Mouse (Mus musculus) kidney, embryonic 16.5 days (tissue): ENCODE measurements around the gene Larp1. TPM values are rescaled to one million over a fixed set of nuclear protein-coding genes. Genes with fewer than 3 reads are reported as not detected.

Source experiments
- ATAC-seq: fragments of 200-750 bp; cut with Nextera tagmentation; 2 replicates; pipeline ENCODE4 v1.8.0; 2017; ENCODE audit warnings: moderate TSS enrichment; ENCODE audit not compliant: low FRiP score, low TSS enrichment
- H3K27ac ChIP-seq: fragments of 300-500 bp; sonication (generic); 2 replicates; pipeline ENCODE4 v1.5.1; 2014; ENCODE audit warnings: low read length
- H3K27me3 ChIP-seq: fragments of 300-500 bp; sonication (generic); 2 replicates; pipeline ENCODE4 v1.6.1; 2014; ENCODE audit warnings: low read length, control low read depth, mixed read lengths; ENCODE audit not compliant: insufficient read depth
- H3K36me3 ChIP-seq: fragments of 300-500 bp; sonication (generic); 2 replicates; pipeline ENCODE4 v1.6.1; 2014; ENCODE audit warnings: low read length, control low read depth, mixed read lengths; ENCODE audit not compliant: insufficient read depth
- H3K4me1 ChIP-seq: fragments of 300-500 bp; sonication (generic); 2 replicates; pipeline ENCODE4 v1.6.1; 2014; ENCODE audit warnings: low read length, control low read depth, mixed read lengths; ENCODE audit not compliant: insufficient read depth
- H3K4me2 ChIP-seq: fragments of 300-500 bp; sonication (generic); replicated peaks from 2 replicates; pipeline ENCODE4 v1.6.1; 2014; ENCODE audit warnings: low read depth, low read length
- H3K4me3 ChIP-seq: fragments of 300-500 bp; sonication (generic); 2 replicates; pipeline ENCODE4 v1.5.1; 2014; ENCODE audit warnings: mild to moderate bottlenecking, low read length
- H3K9ac ChIP-seq: fragments of 300-500 bp; sonication (generic); replicated peaks from 2 replicates; pipeline ENCODE4 v1.6.1; 2014; ENCODE audit warnings: low read length
- H3K9me3 ChIP-seq: fragments of 300-500 bp; sonication (generic); 2 replicates; pipeline ENCODE4 v1.6.1; 2016; ENCODE audit warnings: low read length, control low read depth
- WGBS: fragments of 180-500 bp; shearing (Covaris S2); extraction: QIAGEN DNeasy Blood & Tissue Kit; methylation state at CpG from one replicate; pipeline ENCODE4 v1.1.7; 2014; 5-methylcytosine and 5-hydroxymethylcytosine counted together
- polyA plus RNA-seq: library from polyadenylated mRNA; unstranded; fragments of >200 nt; fragmentation: Nextera tagmentation; extraction: Ambion mirVana; gene quantifications from 2 replicates; pipeline ENCODE4 v1.2.1, GENCODE M21; 2015

Gene Larp1
- polyA plus RNA-seq, 1 experiment from 2014 or later = 18.3 TPM

DNA sequence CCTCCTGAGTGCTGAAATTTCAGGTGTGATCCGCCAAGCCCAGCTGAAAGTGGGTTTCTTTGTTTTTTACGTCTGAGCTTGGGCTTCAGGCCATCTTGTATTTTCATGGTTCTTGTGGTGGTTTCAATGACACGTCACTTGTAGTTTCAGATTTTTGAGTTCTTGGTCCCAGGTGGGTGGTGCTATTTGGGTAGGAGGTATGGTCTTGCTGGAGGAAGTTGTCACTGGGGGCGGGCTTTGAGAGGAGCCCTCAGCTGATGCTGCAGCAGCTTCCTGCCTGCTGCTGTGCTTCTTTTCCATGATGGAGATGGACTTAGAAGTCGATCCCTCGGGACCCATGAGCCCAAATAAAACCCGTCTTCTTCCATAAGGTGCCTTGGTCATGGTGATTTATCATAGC, 22.0 kb upstream of the Larp1 start:
- Histone ChIP-seq H3K9me3 (no peaks in the 10 kb centered on the region), H3K4me2 (no peak overlapping the region), H3K36me3 (no peaks in the 10 kb centered on the region), H3K27ac (no peak overlapping the region), H3K4me1 (0 out of 2 replicates have a peak, but pooled peaks cover 3% of the 10 kb centered on the region), H3K4me3 (no peak overlapping the region), H3K9ac (no peak overlapping the region), H3K27me3 (no peaks in the 10 kb centered on the region)
- no peak for ATAC-seq
- WGBS = 92% methylated on average over 7 of the region's 7 CpGs

- Histone ChIP-seq H3K36me3 (no peaks in the 10 kb centered on the region), H3K4me1 (no peaks in the 10 kb centered on the region), H3K27ac (no peak overlapping the region), H3K4me2 (no peak overlapping the region), H3K9ac (no peak overlapping the region), H3K27me3 (no peaks in the 10 kb centered on the region), H3K4me3 (no peak overlapping the region), H3K9me3 (no peaks in the 10 kb centered on the region)
- ATAC-seq = no peak
- WGBS = 86% methylated on average over 7 of the region's 7 CpGs
These were observed 10.7 kb upstream of the Larp1 start for GRCm38 (mm10) chr11:57998168-57998567.

DNA sequence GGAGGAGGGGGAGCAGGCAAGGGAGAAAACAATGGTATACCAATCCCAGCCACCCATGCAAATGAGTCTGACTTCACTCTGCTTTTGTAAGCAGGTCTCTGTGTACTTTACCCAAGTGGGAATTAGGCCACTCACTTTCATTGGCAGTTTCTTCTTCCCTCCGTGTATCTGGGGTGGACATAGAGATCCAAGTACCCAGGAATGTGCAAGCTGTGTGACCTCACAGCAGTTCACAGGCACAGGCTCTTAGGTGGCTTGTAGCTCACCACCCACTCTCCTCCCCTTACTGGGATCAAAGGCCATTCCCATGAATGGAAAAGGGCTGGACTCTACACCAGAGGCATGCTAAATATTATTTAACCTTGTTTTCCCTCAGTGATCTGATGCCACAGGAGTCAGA, 10.0 kb upstream of the Larp1 start:
- Histone ChIP-seq H3K36me3 (no peaks in the 10 kb centered on the region), H3K9ac (no peak overlapping the region), H3K27me3 (no peaks in the 10 kb centered on the region), H3K4me2 (no peak overlapping the region), H3K4me3 (no peak overlapping the region), H3K4me1 (no peaks in the 10 kb centered on the region), H3K9me3 (no peaks in the 10 kb centered on the region), H3K27ac (no peak overlapping the region)
- 14% methylated on average over 1 of the region's 1 CpGs for WGBS
- peak; percentile 90 for ATAC-seq

GRCm38 (mm10) chr11:58003126-58003525, 5.7 kb upstream of the Larp1 start:
- Histone ChIP-seq H3K27me3 (no peaks in the 10 kb centered on the region), H3K36me3 (no peaks in the 10 kb centered on the region), H3K4me3 (no peak overlapping the region), H3K4me2 (no peak overlapping the region), H3K9ac (no peak overlapping the region), H3K9me3 (no peaks in the 10 kb centered on the region), H3K4me1 (peaks cover 9% of the 10 kb centered on the region), H3K27ac (no peak overlapping the region)
- no peak for ATAC-seq
- 84% methylated on average over 8 of the region's 8 CpGs for WGBS

- Histone ChIP-seq H3K27ac (no peak overlapping the region), H3K36me3 (no peaks in the 10 kb centered on the region), H3K4me3 (no peak overlapping the region), H3K27me3 (no peaks in the 10 kb centered on the region), H3K4me1 (peaks cover 11% of the 10 kb centered on the region), H3K9ac (no peak overlapping the region), H3K9me3 (no peaks in the 10 kb centered on the region), H3K4me2 (no peak overlapping the region)
- no peak for ATAC-seq
- 68% methylated on average over 6 of the region's 6 CpGs for WGBS
These were observed 5.1 kb upstream of the Larp1 start for GRCm38 (mm10) chr11:58003734-58004133.

GRCm38 (mm10) chr11:58005110-58005509, 3.8 kb upstream of the Larp1 start:
- no peak overlapping the region for H3K9ac ChIP-seq
- H3K4me2 ChIP-seq = no peak overlapping the region
- H3K27ac ChIP-seq = no peak overlapping the region
- ATAC-seq = no peak
- no peaks in the 10 kb centered on the region for H3K36me3 ChIP-seq
- H3K27me3 ChIP-seq = no peaks in the 10 kb centered on the region
- H3K9me3 ChIP-seq = no peaks in the 10 kb centered on the region
- no peak overlapping the region for H3K4me3 ChIP-seq
- peaks cover 11% of the 10 kb centered on the region for H3K4me1 ChIP-seq

DNA sequence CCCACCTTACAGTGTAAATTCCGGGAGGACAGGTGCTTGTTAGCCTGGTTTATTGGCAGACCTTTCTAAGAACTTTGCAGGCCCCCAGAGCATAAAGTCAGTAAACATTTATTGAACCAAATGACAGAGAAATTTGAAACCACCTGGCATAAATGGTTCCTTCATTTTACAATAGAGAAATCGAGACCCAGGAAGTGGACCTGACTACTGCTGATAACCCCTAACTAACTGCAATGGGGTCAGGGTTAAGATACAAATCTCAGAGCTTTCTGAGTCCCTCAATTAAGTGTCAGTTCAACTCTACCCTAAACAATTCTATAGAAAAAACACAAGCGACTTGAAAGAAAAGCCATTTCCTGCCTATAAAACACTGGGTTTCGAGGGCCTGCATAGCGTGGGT, 851 bp upstream of the Larp1 start:
- peak overlapping the region; percentile 75 for H3K27ac ChIP-seq
- no peaks in the 10 kb centered on the region for H3K27me3 ChIP-seq
- H3K4me2 ChIP-seq = peak overlapping the region; percentile 83
- no peaks in the 10 kb centered on the region for H3K9me3 ChIP-seq
- peaks cover 30% of the 10 kb centered on the region for H3K4me1 ChIP-seq
- H3K9ac ChIP-seq = peak overlapping the region; percentile 79
- H3K36me3 ChIP-seq = no peaks in the 10 kb centered on the region
- ATAC-seq = no peak
- 2% methylated on average over 5 of the region's 5 CpGs for WGBS
- H3K4me3 ChIP-seq = peak overlapping the region; percentile 99

- no peaks in the 10 kb centered on the region for H3K27me3 ChIP-seq
- no peaks in the 10 kb centered on the region for H3K9me3 ChIP-seq
- H3K9ac ChIP-seq = peak overlapping the region; percentile 98
- H3K27ac ChIP-seq = peak overlapping the region; percentile 88
- H3K4me3 ChIP-seq = peak overlapping the region; percentile 99
- ATAC-seq = peak; percentile 93
- 1% methylated on average over 26 of the region's 74 CpGs for WGBS
- H3K36me3 ChIP-seq = no peaks in the 10 kb centered on the region
- H3K4me2 ChIP-seq = peak overlapping the region; percentile 89
- peaks cover 30% of the 10 kb centered on the region for H3K4me1 ChIP-seq
These were observed 320 bp upstream of the Larp1 start for GRCm38 (mm10) chr11:58008437-58009050.

- no peaks in the 10 kb centered on the region for H3K9me3 ChIP-seq
- ATAC-seq = peak; percentile 70
- peak overlapping the region; percentile 99 for H3K4me3 ChIP-seq
- peak overlapping the region; percentile 88 for H3K27ac ChIP-seq
- H3K9ac ChIP-seq = peak overlapping the region; percentile 98
- H3K4me1 ChIP-seq = peaks cover 39% of the 10 kb centered on the region
- peak overlapping the region; percentile 89 for H3K4me2 ChIP-seq
- no peaks in the 10 kb centered on the region for H3K36me3 ChIP-seq
- no peaks in the 10 kb centered on the region for H3K27me3 ChIP-seq
- 0% methylated on average over 78 of the region's 78 CpGs for WGBS
These were observed 765 bp downstream of the Larp1 start for GRCm38 (mm10) chr11:58009516-58010141.

- Histone ChIP-seq H3K4me1 (peaks cover 44% of the 10 kb centered on the region), H3K4me2 (peak overlapping the region; percentile 89), H3K4me3 (peak overlapping the region; percentile 99), H3K9ac (peak overlapping the region; percentile 98), H3K36me3 (no peaks in the 10 kb centered on the region), H3K9me3 (no peaks in the 10 kb centered on the region), H3K27me3 (no peaks in the 10 kb centered on the region), H3K27ac (peak overlapping the region; percentile 88)
- no peak for ATAC-seq
- 2% methylated on average over 16 of the region's 16 CpGs for WGBS
These were observed 1.4 kb downstream of the Larp1 start for GRCm38 (mm10) chr11:58010226-58010781.
